Mouse (Mus musculus) left cerebral cortex, postnatal 36 days (tissue): ENCODE data around the gene Yipf3. TPM values are rescaled to one million over a fixed set of nuclear protein-coding genes. Genes with fewer than 3 reads are reported as not detected.

Experiments used
- DNase-seq, 2 experiments: peaks; one replicate each; pipeline ENCODE4 v3.0.0; 2021 to 2022; ENCODE audit warnings: low spot score in 2 of 2, mixed read lengths in 1 of 2
- intact Hi-C: fragments of 180-260 bp; cut with DNase I; formaldehyde crosslinking; loops from one replicate; pipeline ENCODE4 v1.15.1; 2025
- microRNA-seq: library from miRNA; unstranded; fragments of <30 nt; microRNA quantifications from one replicate; pipeline ENCODE4 v1.2.0, GENCODE M21; 2022
- total RNA-seq, 2 experiments: library from RNA; stranded (reverse); gene quantifications; 2 replicates each; pipeline ENCODE4 v1.2.3; 2021

Yipf3 gene
- total RNA-seq, 2 experiments from 2014 or later: 84.6 to 85.6 TPM

- intact Hi-C loops: no loop called here
- no peak for DNase-seq
Measured at GRCm38 (mm10) chr17:46277586-46277985, 29.7 kb downstream of the Yipf3 start.

GRCm38 (mm10) chr17:46278011-46278765 is 30.3 kb downstream of the Yipf3 start:
- intact Hi-C loops: no loop called here
- no peak for DNase-seq

GRCm38 (mm10) chr17:46282483-46283123 is 34.7 kb downstream of the Yipf3 start, which contains the start of gene Tjap1:
Gene Tjap1, minus strand, starts transcription at chr17:46283026.
- peak; percentile 79 to 85 for DNase-seq
- intact Hi-C loops: no loop called here

GRCm38 (mm10) chr17:46283140-46283539 is 35.3 kb downstream of the Yipf3 start:
- intact Hi-C loops: no loop called here
- no peak for DNase-seq

- intact Hi-C loops: no loop called here
- DNase-seq: no peak
Measured at GRCm38 (mm10) chr17:46283911-46284310, 36.0 kb downstream of the Yipf3 start.

GRCm38 (mm10) chr17:46284653-46285052 is 36.8 kb downstream of the Yipf3 start:
- DNase-seq: no peak
- intact Hi-C loops: no loop called here

GRCm38 (mm10) chr17:46285407-46285806 is 37.5 kb downstream of the Yipf3 start:
- intact Hi-C loops: no loop called here
- DNase-seq: no peak

- DNase-seq: no peak
Measured at GRCm38 (mm10) chr17:46287678-46288095, 39.8 kb downstream of the Yipf3 start.

GRCm38 (mm10) chr17:46296601-46297000 is 48.7 kb downstream of the Yipf3 start:
- no peak for DNase-seq
- intact Hi-C loops: no loop called here

More at GRCm38 (mm10) chr17:46287678-46288095, 39.8 kb downstream of the Yipf3 start:
- intact Hi-C loops: no loop called here

- no peak for DNase-seq
- intact Hi-C loops: no loop called here
Measured at GRCm38 (mm10) chr17:46297028-46297363, 49.1 kb downstream of the Yipf3 start.

GRCm38 (mm10) chr17:46297364-46298219 is 49.7 kb downstream of the Yipf3 start, which contains the start of gene Dlk2:
Gene Dlk2, plus strand, starts transcription at chr17:46297421.
- peak; percentile 69 to 80 for DNase-seq
- intact Hi-C loops: loop anchor here (2.0 kb wide), 1 partner anchor 31 kb away; no protein-coding TSS in a partner anchor

GRCm38 (mm10) chr17:46298220-46298913 is 50.5 kb downstream of the Yipf3 start:
- peak; percentile 86 to 87 for DNase-seq
- intact Hi-C loops: loop anchor here (2.0 kb wide), 1 partner anchor 32 kb away; no protein-coding TSS in a partner anchor

GRCm38 (mm10) chr17:46301892-46302291 is 54.0 kb downstream of the Yipf3 start:
- intact Hi-C loops: no loop called here
- peak in 1 of 2 experiments; percentile 44 for DNase-seq

Small RNA genes lying within 50 kb of the gene (microRNA-seq; reads per million reads assigned to microRNA genes)
- not detected for gene Mir693

Other genes with a start within 250 kb of the Yipf3 start
- 100 to 1,000 TPM in 1 of 2 experiments, 10 to 100 TPM in 1; 70.0 to 117 TPM for gene Vegfa, start 215.7 kb upstream of the Yipf3 start, total RNA-seq
- gene Mrps18a, start 137.1 kb upstream of the Yipf3 start, total RNA-seq: 10 to 100 TPM; 84.1 to 88.9 TPM
- gene Rsph9, start 103.9 kb upstream of the Yipf3 start, total RNA-seq: 10 to 100 TPM; 17.7 to 19.5 TPM
- 10 to 100 TPM; 11.4 to 15.5 TPM for gene Mad2l1bp, start 94.5 kb upstream of the Yipf3 start, total RNA-seq
- gene Gtpbp2, start 87.0 kb upstream of the Yipf3 start, total RNA-seq: 100 to 1,000 TPM in 1 of 2 experiments, 10 to 100 TPM in 1; 89.4 to 135 TPM
- gene Polh, start 45.4 kb upstream of the Yipf3 start, total RNA-seq: 1 to 10 TPM; 6.3 to 7.1 TPM
- gene Xpo5, start 45.3 kb upstream of the Yipf3 start, total RNA-seq: 10 to 100 TPM; 39.3 to 42.9 TPM
- gene Polr1c, start within 50 bp of the Yipf3 start, total RNA-seq: 10 to 100 TPM; 36.3 to 38.8 TPM
- 10 to 100 TPM; 63.1 to 73.6 TPM for gene Lrrc73, start 5.5 kb downstream of the Yipf3 start, total RNA-seq
- 10 to 100 TPM; 35.9 to 48.4 TPM for gene Tjap1, start 34.9 kb downstream of the Yipf3 start, total RNA-seq
- 10 to 100 TPM; 50.7 to 71.8 TPM for gene Dlk2, start 49.3 kb downstream of the Yipf3 start, total RNA-seq
- gene Abcc10, start 80.3 kb downstream of the Yipf3 start, total RNA-seq: 10 to 100 TPM in 1 of 2 experiments, 1 to 10 TPM in 1; 8.1 to 11.9 TPM
- gene Zfp318, start 135.7 kb downstream of the Yipf3 start, total RNA-seq: 10 to 100 TPM; 54.1 to 64.3 TPM
- gene Crip3, start 180.8 kb downstream of the Yipf3 start, total RNA-seq: 1 to 10 TPM; 1.7 to 6.5 TPM
- gene Slc22a7, start 190.4 kb downstream of the Yipf3 start, total RNA-seq: under 1 TPM in 1 of 2 experiments, not detected in 1; 0.20 TPM
- 100 to 1,000 TPM; 126 to 139 TPM for gene Ttbk1, start 239.6 kb downstream of the Yipf3 start, total RNA-seq
- gene Dnph1, start 248.6 kb downstream of the Yipf3 start, total RNA-seq: 1 to 10 TPM; 3.5 to 5.4 TPM